In genomic region chr9:31648551-31648950, GRCm38 (mm10) we compare ENCODE assay signal across 13 mouse cellular contexts.
"Had no signal": no experiment of that assay in that cellular context is flagged by ENCODE, and none has a peak within 500 bp of the region (broad histone marks: within the 10 kb centered on the region; RNA-seq: fewer than 3 reads in every experiment).

No protein-coding gene starts in this region.

- DNase-seq: lung, adult 18-20 months; lung, embryonic 14.5 days; lung, postnatal 10 days; lung, postnatal 4 days; midbrain, embryonic 14.5 days; retina, postnatal 1 day; right cerebral cortex, adult 18-20 months; right cerebral cortex, postnatal 25 days; right cerebral cortex, postnatal 4 days; spleen, adult 18-20 months; thymus, adult 2 months; thymus, postnatal 25 days; thymus, postnatal 4 days had no signal
